Mouse (Mus musculus): ENCODE data around the gene Dapp1. TPM values are rescaled to one million over a fixed set of nuclear protein-coding genes. Genes with fewer than 3 reads are reported as not detected.

Gene Dapp1
- total and polyA plus RNA-seq, 3 experiments: 53.5 to 63.6 (median 62.8) TPM

GRCm38 (mm10) chr3:138000062-138000723 is 18.8 kb upstream of the Dapp1 start (continued):
- TF ChIP-seq KAT2A (IDR thresholded peaks at IDR 0.05; ENCODE audit: insufficient replicate concordance, low read length) (no peak), MEF2A (IDR thresholded peaks at IDR 0.05; ENCODE audit: borderline replicate concordance, low read depth, low read length) (0 out of 2 replicates have a peak, but pooled peaks have one; percentile 55), GABPA (IDR thresholded peaks at IDR 0.05; ENCODE audit: insufficient replicate concordance, low read depth, low read length) (no peak), UBTF (IDR thresholded peaks at IDR 0.05; ENCODE audit: low read depth, low read length) (no peak), BHLHE40 (IDR thresholded peaks at IDR 0.05; ENCODE audit: low read depth, low read length) (no peak), USF2 (conservative IDR thresholded peaks at IDR 0.05; ENCODE audit: low read depth, low read length) (no peak), RAD21 (IDR thresholded peaks at IDR 0.05; ENCODE audit: low read depth, low read length) (no peak), RCOR1 (conservative IDR thresholded peaks at IDR 0.05; ENCODE audit: low read depth, low read length) (no peak), CTCF (conservative IDR thresholded peaks at IDR 0.05 in 1 of 2, IDR thresholded peaks at IDR 0.05 in 1 of 2; ENCODE audit: low read depth in 2 of 2, low read length in 2 of 2) (peak in 1 of 2 experiments; percentile 48; a peak in 2 of 4 replicates), MAX (IDR thresholded peaks at IDR 0.05; ENCODE audit: low read length) (no peak), MAFK (IDR thresholded peaks at IDR 0.05; ENCODE audit: insufficient replicate concordance, low read length) (no peak), NELFE (IDR thresholded peaks at IDR 0.05; ENCODE audit: low read depth, low read length) (no peak), JUND (conservative IDR thresholded peaks at IDR 0.05; ENCODE audit: low read depth, low read length) (no peak), ELF1 (IDR thresholded peaks at IDR 0.05; ENCODE audit: low read depth, low read length) (no peak), MAZ (IDR thresholded peaks at IDR 0.05; ENCODE audit: low read depth, low read length) (peak; percentile 56; the same call in 1 of the 2 replicates)

GRCm38 (mm10) chr3:137999224-137999790 is 18.0 kb upstream of the Dapp1 start:
- H3K79me2 ChIP-seq (replicated peaks; ENCODE audit: control insufficient read depth, extremely low read depth, insufficient read depth, poor library complexity, severe bottlenecking): 0 out of 2 replicates have a peak, but pooled peaks cover 3% of the 10 kb centered on the region
- no peaks in the 10 kb centered on the region for H3K27me3 ChIP-seq (replicated peaks)
- dilution Hi-C loops (cut with MboI; ENCODE audit: extremely low pct_ligation_motif_present, extremely low pct_unique_long_range_greater_than_20kb, low sequenced_read_pairs): no loop called here
- peak overlapping the region; percentile 72 for H3K9ac ChIP-seq (ENCODE audit: insufficient read depth, low read depth)
- H3K4me1 ChIP-seq (ENCODE audit: control insufficient read depth in 1 of 2, insufficient read depth in 2 of 2): peaks cover 27 to 79% of the 10 kb centered on the region in 2 experiments
- H3K36me3 ChIP-seq (replicated peaks in 1 of 2; ENCODE audit: control insufficient read depth in 1 of 2, insufficient read depth in 1 of 2, low read length in 1 of 2): no peaks in the 10 kb centered on the region
- in situ Hi-C loops (cut with MboI; ENCODE audit: low pct_ligation_motif_present, low pct_unique_long_range_greater_than_20kb, low sequenced_read_pairs): no loop called here
- H3K4me2 ChIP-seq (ENCODE audit: insufficient read depth, low read depth, poor library complexity, severe bottlenecking): peak overlapping the region; percentile 96
- no peak for DNase-seq (ENCODE audit: extremely low read depth)
- peak overlapping the region; percentile 7 to 36 (median 13) for H3K4me3 ChIP-seq (replicated peaks in 1 of 3; ENCODE audit: low read depth in 2 of 3, low read length in 2 of 3, poor library complexity in 1 of 3)
- no peaks in the 10 kb centered on the region for H3K9me3 ChIP-seq (replicated peaks; ENCODE audit: low read length)
- H3K27ac ChIP-seq (ENCODE audit: insufficient read depth, low read depth): peak overlapping the region; percentile 45
- TF ChIP-seq JUN (IDR thresholded peaks at IDR 0.05; ENCODE audit: insufficient read depth, low read depth, low read length) (no peak), CHD2 (IDR thresholded peaks at IDR 0.05; ENCODE audit: low read length) (no peak), E2F4 (IDR thresholded peaks at IDR 0.05; ENCODE audit: insufficient replicate concordance, low read depth, low read length) (0 out of 2 replicates have a peak, but pooled peaks have one; percentile 33), ETS1 (conservative IDR thresholded peaks at IDR 0.05; ENCODE audit: low read depth, low read length) (no peak), SMC3 (IDR thresholded peaks at IDR 0.05; ENCODE audit: low read depth, low read length) (no peak), GABPA (IDR thresholded peaks at IDR 0.05; ENCODE audit: insufficient replicate concordance, low read depth, low read length) (no peak), IRF4 (IDR thresholded peaks at IDR 0.05; ENCODE audit: low read depth, low read length) (peak; percentile 57; the same call in 1 of the 2 replicates), KAT2A (IDR thresholded peaks at IDR 0.05; ENCODE audit: insufficient replicate concordance, low read length) (no peak), EP300 (IDR thresholded peaks at IDR 0.05; ENCODE audit: low read length) (no peak), CTCF (conservative IDR thresholded peaks at IDR 0.05 in 1 of 2, IDR thresholded peaks at IDR 0.05 in 1 of 2; ENCODE audit: low read depth in 2 of 2, low read length in 2 of 2) (no peak; a peak in 1 of 4 replicates), MAZ (IDR thresholded peaks at IDR 0.05; ENCODE audit: low read depth, low read length) (0 out of 2 replicates have a peak, but pooled peaks have one; percentile 14), MYC (IDR thresholded peaks at IDR 0.05; ENCODE audit: low read depth, low read length) (0 out of 2 replicates have a peak, but pooled peaks have one; percentile 6), HCFC1 (IDR thresholded peaks at IDR 0.05; ENCODE audit: low read depth, low read length) (peak; percentile 57), CHD1 (IDR thresholded peaks at IDR 0.05; ENCODE audit: low read depth, low read length) (peak; percentile 23), USF1 (IDR thresholded peaks at IDR 0.05; ENCODE audit: low read depth, low read length) (peak; percentile 43), POLR2A (IDR thresholded peaks at IDR 0.05; ENCODE audit: low read depth, low read length) (no peak; the same call in 1 of the 2 replicates), ZKSCAN1 (IDR thresholded peaks at IDR 0.05; ENCODE audit: borderline replicate concordance, low read depth, low read length) (no peak), NRF1 (IDR thresholded peaks at IDR 0.05; ENCODE audit: low read depth, low read length) (no peak), JUND (conservative IDR thresholded peaks at IDR 0.05; ENCODE audit: low read depth, low read length) (no peak), SIN3A (IDR thresholded peaks at IDR 0.05; ENCODE audit: low read length) (no peak; the same call in none of the 2 replicates), USF2 (conservative IDR thresholded peaks at IDR 0.05; ENCODE audit: low read depth, low read length) (no peak), NELFE (IDR thresholded peaks at IDR 0.05; ENCODE audit: low read depth, low read length) (no peak), TCF12 (IDR thresholded peaks at IDR 0.05; ENCODE audit: low read depth, low read length) (no peak; the same call in 1 of the 2 replicates), ZMIZ1 (IDR thresholded peaks at IDR 0.05; ENCODE audit: low read depth, low read length) (no peak), ZNF384 (IDR thresholded peaks at IDR 0.05; ENCODE audit: low read depth, low read length) (no peak), MAX (IDR thresholded peaks at IDR 0.05; ENCODE audit: low read length) (peak; percentile 77), RCOR1 (conservative IDR thresholded peaks at IDR 0.05; ENCODE audit: low read depth, low read length) (0 out of 2 replicates have a peak, but pooled peaks have one; percentile 40)

Data from CH12.LX (cell line).